Mouse (Mus musculus) G1E (cell line): ENCODE data around the gene B230307C23Rik. TPM values are rescaled to one million over a fixed set of nuclear protein-coding genes. Genes with fewer than 3 reads are reported as not detected.
"Not testable (repeated sequence)": the region's sequence is repeated elsewhere in the genome, so short reads cannot be mapped to it uniquely, and the experiment has no call there.

Source experiments
- ATAC-seq: 2 replicates; pipeline ENCODE4 v1.8.0; 2016; ENCODE audit warnings: mild to moderate bottlenecking; ENCODE audit not compliant: insufficient number of reproducible peaks, poor library complexity, low FRiP score, severe bottlenecking; ENCODE audit errors: extremely low read depth
- DNase-seq: peaks from one replicate; pipeline ENCODE4 v3.0.0; 2012; ENCODE audit warnings: low spot score
- H3K27me3 ChIP-seq: 2 replicates; pipeline ENCODE4 v1.6.1; 2012; ENCODE audit warnings: mild to moderate bottlenecking, low read length, inconsistent platforms; ENCODE audit not compliant: insufficient read depth
- H3K36me3 ChIP-seq: replicated peaks from 2 replicates; pipeline ENCODE3; 2012; ENCODE audit warnings: mild to moderate bottlenecking, inconsistent platforms
- H3K4me1 ChIP-seq: 2 replicates; pipeline ENCODE4 v1.6.1; 2012; ENCODE audit warnings: low read depth, low read length, inconsistent platforms, mixed read lengths; ENCODE audit not compliant: insufficient read depth
- H3K4me3 ChIP-seq: 2 replicates; pipeline ENCODE4 v1.5.1; 2012; ENCODE audit warnings: low read depth, mild to moderate bottlenecking, inconsistent platforms, low read length, moderate library complexity, mixed read lengths
- H3K9me3 ChIP-seq: replicated peaks from 2 replicates; pipeline ENCODE4 v1.6.1; 2012; ENCODE audit warnings: inconsistent platforms
- CTCF ChIP-seq: IDR thresholded peaks from 2 replicates; pipeline ENCODE4 v1.5.1; 2012; ENCODE audit warnings: low read depth, low read length, inconsistent platforms, mixed read lengths
- GATA1 ChIP-seq: IDR thresholded peaks from 2 replicates; pipeline ENCODE4 v1.6.1; 2012; ENCODE audit warnings: borderline replicate concordance, low read length, inconsistent platforms, mixed read lengths
- GATA2 ChIP-seq: IDR thresholded peaks from 2 replicates; pipeline ENCODE4 v1.6.1; 2012; ENCODE audit warnings: low read depth, low read length, inconsistent platforms, borderline replicate concordance
- POLR2AphosphoS5 ChIP-seq: IDR thresholded peaks from 2 replicates; pipeline ENCODE4 v1.6.1; 2012; ENCODE audit warnings: low read depth, low read length, inconsistent platforms; ENCODE audit not compliant: insufficient replicate concordance
- TAL1 ChIP-seq: conservative IDR thresholded peaks from 2 replicates; pipeline ENCODE4 v1.6.1; 2012; ENCODE audit warnings: low read depth, low read length, inconsistent platforms, mixed read lengths
- polyA plus RNA-seq: library from polyadenylated mRNA; stranded (reverse); fragments of >175 nt; gene quantifications from 2 replicates; pipeline ENCODE4 v1.2.3, GENCODE M21; 2012
- total RNA-seq, 2 experiments: library from RNA; stranded (forward) in 1 of 2; stranded (reverse) in 1 of 2; fragments of 200-1000 nt in 1 of 2; fragments of >200 nt in 1 of 2; fragmentation: Nextera tagmentation in 1 of 2; gene quantifications; 2 replicates each; pipeline ENCODE4 v1.2.3; 2014 to 2017

Gene B230307C23Rik
- total and polyA plus RNA-seq, 3 experiments: 2.7 to 56.0 (median 28.1) TPM

GRCm38 (mm10) chr16:97995849-97996615 lies 1.1 kb upstream of the B230307C23Rik start:
- H3K4me1 ChIP-seq: peaks cover 20% of the 10 kb centered on the region
- DNase-seq (no peak), ATAC-seq (no peak)
- H3K9me3 ChIP-seq: peaks cover 15% of the 10 kb centered on the region
- 0 out of 2 replicates have a peak, but pooled peaks cover 4% of the 10 kb centered on the region for H3K27me3 ChIP-seq
- peaks cover 18% of the 10 kb centered on the region for H3K36me3 ChIP-seq
- H3K4me3 ChIP-seq: peak overlapping the region; percentile 77
- TF ChIP-seq CTCF (no peak), POLR2AphosphoS5 (no peak), GATA2 (no peak), GATA1 (no peak), TAL1 (no peak)

DNA sequence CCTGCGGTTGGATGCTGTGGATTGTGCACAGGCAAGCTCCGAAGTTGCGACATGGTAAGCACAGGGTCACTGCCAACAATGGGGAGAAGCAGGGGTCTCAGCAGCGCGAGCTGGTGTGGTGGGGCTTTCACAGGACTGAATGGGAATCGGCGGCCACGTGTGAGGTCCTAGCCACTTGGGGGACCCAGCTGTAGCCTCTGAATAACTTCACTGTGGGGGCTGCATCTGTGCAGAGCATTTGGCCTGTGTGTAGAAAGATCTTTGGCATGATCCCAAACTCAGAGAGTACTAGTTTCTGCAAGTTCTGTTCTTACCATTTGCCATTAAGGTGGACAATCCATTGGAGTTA lies 242 bp downstream of the B230307C23Rik start:
- not testable (repeated sequence) for H3K27me3 ChIP-seq, DNase-seq
- H3K9me3 ChIP-seq: peaks cover 21% of the 10 kb centered on the region
- peaks cover 20% of the 10 kb centered on the region for H3K4me1 ChIP-seq
- H3K4me3 ChIP-seq: peak overlapping the region; percentile 77
- peaks cover 24% of the 10 kb centered on the region for H3K36me3 ChIP-seq
- peak; percentile 6; the same call in 1 of the 2 replicates for ATAC-seq

- ATAC-seq (no peak), DNase-seq (no peak)
- H3K4me1 ChIP-seq: no peaks in the 10 kb centered on the region
- no peak overlapping the region for H3K4me3 ChIP-seq
- peaks cover 35% of the 10 kb centered on the region for H3K36me3 ChIP-seq
- H3K27me3 ChIP-seq: no peaks in the 10 kb centered on the region
- peaks cover 39% of the 10 kb centered on the region for H3K9me3 ChIP-seq
- TF ChIP-seq POLR2AphosphoS5 (no peak), CTCF (no peak), GATA2 (no peak), TAL1 (no peak)
Measured at GRCm38 (mm10) chr16:98022081-98022480, 25.0 kb downstream of the B230307C23Rik start.

GRCm38 (mm10) chr16:98022657-98023345 lies 25.7 kb downstream of the B230307C23Rik start:
- DNase-seq: no peak
- no peaks in the 10 kb centered on the region for H3K27me3 ChIP-seq
- H3K4me1 ChIP-seq: no peaks in the 10 kb centered on the region
- peaks cover 32% of the 10 kb centered on the region for H3K9me3 ChIP-seq
- no peak for TF ChIP-seq TAL1
- no peak for TF ChIP-seq GATA2
- no peak for TF ChIP-seq POLR2AphosphoS5
- TF ChIP-seq GATA1: no peak
- TF ChIP-seq CTCF: no peak
- no peak overlapping the region for H3K4me3 ChIP-seq
- peak; percentile 76 for ATAC-seq
- H3K36me3 ChIP-seq: peaks cover 33% of the 10 kb centered on the region

DNA sequence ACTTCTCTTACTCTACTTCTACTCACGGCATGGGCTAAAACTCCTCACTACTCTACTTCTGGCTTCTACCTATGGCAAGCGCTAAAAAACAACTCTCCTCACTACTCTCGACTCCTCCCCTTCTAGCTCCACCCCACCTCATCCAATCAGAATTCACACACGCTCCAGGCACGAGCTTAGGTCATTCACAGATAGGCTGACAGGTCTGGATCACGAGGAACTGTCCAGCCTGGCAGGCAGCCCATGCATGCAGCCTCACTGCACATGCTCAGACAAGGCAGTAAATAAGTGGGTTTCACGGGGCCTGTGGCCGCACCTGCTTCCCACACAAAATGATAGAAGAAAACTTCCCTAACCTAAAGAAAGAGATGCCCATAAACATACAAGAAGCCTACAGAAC lies 29.1 kb downstream of the B230307C23Rik start:
- DNase-seq, H3K27me3 ChIP-seq, H3K4me1 ChIP-seq, H3K4me3 ChIP-seq, ATAC-seq: not testable (repeated sequence)
- Histone ChIP-seq H3K36me3 (peaks cover 28% of the 10 kb centered on the region), H3K9me3 (peaks cover 22% of the 10 kb centered on the region)

DNA sequence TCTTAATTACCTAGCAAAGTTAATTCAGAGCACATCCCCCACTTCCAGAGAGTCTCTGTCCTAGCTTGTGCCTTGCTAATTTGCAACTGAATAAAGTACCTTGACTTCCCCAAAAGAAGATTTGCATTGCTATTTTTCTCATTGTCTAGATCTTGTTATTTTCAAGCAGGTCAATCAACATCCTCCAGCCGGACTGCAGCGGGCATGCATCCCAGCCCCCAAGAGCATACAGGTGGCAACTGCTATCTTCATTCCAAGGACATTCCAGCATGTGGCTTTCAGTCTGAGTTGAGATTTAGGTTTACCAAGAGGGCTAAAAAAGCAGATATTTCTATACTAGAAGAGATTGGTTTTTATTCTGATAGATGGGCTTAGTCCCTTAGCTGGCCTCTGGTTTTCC lies 37.9 kb downstream of the B230307C23Rik start:
- not testable (repeated sequence) for H3K27me3 ChIP-seq, ATAC-seq, DNase-seq, H3K36me3 ChIP-seq, H3K4me1 ChIP-seq, H3K9me3 ChIP-seq, H3K4me3 ChIP-seq

DNA sequence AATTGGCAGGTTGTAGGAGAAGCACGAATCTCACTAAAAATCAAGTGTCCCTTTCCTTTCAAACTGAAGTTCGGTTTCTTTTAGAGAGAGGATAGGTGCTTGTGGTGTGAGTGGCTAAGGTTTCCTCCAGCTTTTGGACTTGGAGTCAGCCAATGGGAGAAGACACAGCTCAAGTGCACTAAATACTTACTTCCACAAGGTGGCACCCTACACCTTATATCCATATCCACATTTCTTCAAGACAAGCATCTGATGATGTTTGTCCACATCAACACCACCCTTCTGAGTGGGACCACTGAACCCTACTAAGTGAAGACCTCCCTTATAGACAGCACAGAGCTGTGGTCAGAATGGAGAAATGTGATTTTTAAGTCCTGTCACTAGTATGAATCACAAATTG lies 44.6 kb downstream of the B230307C23Rik start:
- ATAC-seq: peak; percentile 66
- Histone ChIP-seq H3K4me1 (no peaks in the 10 kb centered on the region), H3K36me3 (no peaks in the 10 kb centered on the region), H3K9me3 (no peaks in the 10 kb centered on the region), H3K27me3 (no peaks in the 10 kb centered on the region), H3K4me3 (no peak overlapping the region)
- peak; percentile 4 for DNase-seq
- TF ChIP-seq POLR2AphosphoS5 (no peak), CTCF (peak; percentile 63)

DNA sequence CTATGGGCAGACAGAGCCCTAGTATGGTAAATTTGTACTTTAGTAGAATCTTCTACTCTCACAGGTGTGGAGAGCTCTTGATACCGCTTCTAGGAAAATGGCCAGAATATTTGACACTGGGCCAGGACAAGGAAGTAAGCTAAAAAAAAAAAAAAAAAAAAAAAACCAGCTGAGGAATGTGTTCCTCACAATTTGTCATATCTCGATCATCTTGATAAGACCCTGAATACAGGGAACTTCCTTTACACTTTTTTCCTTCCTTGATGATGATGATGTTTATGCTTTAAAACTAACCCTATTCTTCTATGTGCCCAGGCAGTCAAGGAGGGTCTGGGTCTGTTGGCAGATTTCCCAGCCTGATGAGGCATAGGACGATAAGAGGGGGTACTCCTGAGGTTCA lies 82.3 kb downstream of the B230307C23Rik start:
- H3K27me3 ChIP-seq, H3K4me1 ChIP-seq, DNase-seq, H3K9me3 ChIP-seq, H3K4me3 ChIP-seq, H3K36me3 ChIP-seq, ATAC-seq: not testable (repeated sequence)

- DNase-seq: not testable (repeated sequence)
- H3K4me3 ChIP-seq: peak overlapping the region; percentile 76
Measured at GRCm38 (mm10) chr16:98081140-98081539, 84.0 kb downstream of the B230307C23Rik start.

More at GRCm38 (mm10) chr16:98081140-98081539, 84.0 kb downstream of the B230307C23Rik start:
- not testable (repeated sequence) for H3K27me3 ChIP-seq, H3K36me3 ChIP-seq, H3K4me1 ChIP-seq, H3K9me3 ChIP-seq, ATAC-seq
